Mouse (Mus musculus) liver, embryonic 14.5 days (tissue): ENCODE results near the gene Hes1. TPM values are rescaled to one million over a fixed set of nuclear protein-coding genes. Genes with fewer than 3 reads are reported as not detected.

Experiments
- ATAC-seq: fragments of 200-750 bp; cut with Nextera tagmentation; 2 replicates; pipeline ENCODE4 v1.8.0; 2017; ENCODE audit warnings: moderate number of reproducible peaks, mild to moderate bottlenecking, moderate library complexity; ENCODE audit not compliant: insufficient read depth
- DNase-seq, 3 experiments: peaks; one replicate each; pipeline ENCODE4 v3.0.0-alpha.2; 2012 to 2013; ENCODE audit warnings: low read depth in 3 of 3, low spot score in 3 of 3
- H3K27ac ChIP-seq: fragments of 300-500 bp; sonication (generic); 2 replicates; pipeline ENCODE4 v1.5.1; 2014; ENCODE audit warnings: moderate library complexity, mild to moderate bottlenecking, control low read depth, inconsistent platforms
- H3K27me3 ChIP-seq: fragments of 300-500 bp; sonication (generic); 2 replicates; pipeline ENCODE4 v1.6.1; 2014; ENCODE audit warnings: mild to moderate bottlenecking, low read length, moderate library complexity; ENCODE audit not compliant: control insufficient read depth, insufficient read depth
- H3K36me3 ChIP-seq: fragments of 300-500 bp; sonication (generic); replicated peaks from 2 replicates; pipeline ENCODE4 v1.6.1; 2014; ENCODE audit warnings: low read depth; ENCODE audit not compliant: control insufficient read depth, insufficient read depth
- H3K4me1 ChIP-seq, 2 experiments: fragments of 200-500 bp in 1 of 2; fragments of 300-500 bp in 1 of 2; sonication (generic) in 1 of 2; replicated peaks; 2 replicates each; pipeline ENCODE4 v1.6.1; 2012 to 2014; ENCODE audit warnings: antibody characterized with exemption in 1 of 2, inconsistent platforms in 1 of 2, low read length in 1 of 2; ENCODE audit not compliant: control insufficient read depth in 2 of 2, insufficient read depth in 2 of 2
- H3K4me2 ChIP-seq: fragments of 300-500 bp; sonication (generic); 2 replicates; pipeline ENCODE4 v1.6.1; 2014; ENCODE audit warnings: low read depth, mild to moderate bottlenecking, control low read depth, moderate library complexity
- H3K4me3 ChIP-seq, 2 experiments: fragments of 200-500 bp in 1 of 2; fragments of 300-500 bp in 1 of 2; sonication (generic) in 1 of 2; 2 replicates each; pipeline ENCODE4 v1.5.1; 2012 to 2014; ENCODE audit warnings: low read depth in 2 of 2, low read length in 2 of 2, mild to moderate bottlenecking in 2 of 2, control low read depth in 1 of 2, inconsistent platforms in 1 of 2, moderate library complexity in 1 of 2; ENCODE audit not compliant: insufficient read depth in 1 of 2
- H3K9ac ChIP-seq: fragments of 300-500 bp; sonication (generic); replicated peaks from 2 replicates; pipeline ENCODE4 v1.6.1; 2014; ENCODE audit warnings: mild to moderate bottlenecking, control low read depth, moderate library complexity
- H3K9me3 ChIP-seq: fragments of 300-500 bp; sonication (generic); 2 replicates; pipeline ENCODE4 v1.6.1; 2016; ENCODE audit warnings: low read length, mixed read lengths; ENCODE audit not compliant: control insufficient read depth
- CTCF ChIP-seq: IDR thresholded peaks from 2 replicates; pipeline ENCODE4 v1.5.1; 2016; ENCODE audit warnings: antibody characterized with exemption, low read depth, control low read depth
- EP300 ChIP-seq: IDR thresholded peaks from 2 replicates; pipeline ENCODE4 v1.6.1; 2016; ENCODE audit warnings: antibody characterized with exemption, low read depth
- WGBS: fragments of 180-500 bp; shearing (Covaris S2); extraction: QIAGEN DNeasy Blood & Tissue Kit; methylation state at CpG from one replicate; pipeline ENCODE4 v1.1.7; 2014; ENCODE audit not compliant: insufficient replicate concordance; 5-methylcytosine and 5-hydroxymethylcytosine counted together
- polyA plus RNA-seq, 2 experiments: library from polyadenylated mRNA; depleted of rRNA in 1 of 2; stranded (reverse) in 1 of 2; unstranded in 1 of 2; fragments of >200 nt; fragmentation: Nextera tagmentation in 1 of 2; extraction: Ambion mirVana in 1 of 2; gene quantifications; 2 replicates each; pipeline versions ENCODE4 v1.2.1 to v1.2.3; 2012 to 2014

Gene Hes1
- polyA plus RNA-seq, 2 experiments: 5.6 to 9.2 TPM

DNA sequence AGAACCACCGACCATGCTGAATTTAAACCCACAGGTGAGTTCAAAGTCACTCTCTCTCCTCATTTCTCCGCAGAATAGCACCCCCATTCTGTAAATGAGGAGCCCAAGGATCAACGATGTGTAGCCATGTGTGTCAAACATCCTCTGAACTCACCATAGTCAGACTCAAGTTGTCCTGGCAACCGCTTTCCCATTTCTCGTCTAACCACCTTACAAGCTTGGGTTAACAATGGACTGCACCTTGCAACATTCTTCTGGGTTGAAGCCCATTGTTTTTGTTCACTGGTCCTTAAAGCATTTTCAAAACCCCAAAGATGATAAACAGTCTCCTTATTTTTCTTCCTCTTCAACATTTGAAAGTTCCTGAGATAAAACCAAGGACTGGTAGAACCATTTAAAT, 34.9 kb downstream of the Hes1 start:
- ATAC-seq (no peak), DNase-seq (no peak)
- Histone ChIP-seq H3K4me2 (no peak overlapping the region), H3K4me1 (no peaks in the 10 kb centered on the region; a peak in 2 of 4 replicates), H3K4me3 (no peak overlapping the region), H3K9me3 (no peaks in the 10 kb centered on the region), H3K27me3 (no peaks in the 10 kb centered on the region), H3K27ac (no peak overlapping the region), H3K9ac (no peak overlapping the region), H3K36me3 (no peaks in the 10 kb centered on the region)
- WGBS: 70% methylated on average over 5 of the region's 5 CpGs
- TF ChIP-seq EP300: no peak

DNA sequence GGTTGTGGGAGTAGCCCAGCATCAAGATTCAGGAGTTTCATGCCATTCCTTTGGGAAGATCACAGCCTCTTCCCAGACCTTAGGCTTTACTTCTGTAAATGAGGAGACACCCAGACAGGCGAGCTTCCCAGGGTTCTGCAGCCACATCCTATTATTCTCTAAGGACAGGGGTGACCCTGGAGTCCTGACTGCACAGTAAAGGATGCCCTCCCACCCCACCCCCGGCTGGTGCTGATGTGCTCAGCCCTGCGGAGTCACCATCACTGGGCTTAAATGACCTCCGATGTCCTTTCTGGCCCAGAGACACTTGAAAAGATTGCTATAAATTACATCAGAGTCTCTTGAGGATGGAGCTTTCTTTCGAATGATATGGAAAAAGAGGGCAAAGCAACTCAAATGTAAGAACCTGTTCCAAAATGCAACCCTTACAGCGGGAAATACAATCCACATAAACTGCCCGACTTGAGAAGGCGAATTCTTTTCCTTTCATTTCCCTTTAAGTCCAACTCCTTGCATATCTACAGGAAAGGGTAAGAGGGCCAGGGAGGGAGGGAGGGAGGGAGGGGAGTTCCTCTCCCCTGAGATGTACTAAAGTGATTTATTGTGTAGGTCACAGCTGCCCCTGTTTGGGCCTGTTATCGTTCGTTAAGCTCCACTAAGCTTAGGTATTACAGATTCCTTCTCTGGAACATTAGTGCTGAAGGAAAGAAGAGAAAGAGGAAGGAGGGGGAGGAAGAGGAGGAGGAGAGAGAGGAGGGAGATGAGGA, 38.1 kb downstream of the Hes1 start:
- ATAC-seq: no peak
- DNase-seq: no peak
- 21% methylated on average over 10 of the region's 10 CpGs for WGBS
- Histone ChIP-seq H3K9ac (no peak overlapping the region), H3K9me3 (no peaks in the 10 kb centered on the region), H3K27ac (no peak overlapping the region), H3K4me1 (no peaks in the 10 kb centered on the region; a peak in 1 of 4 replicates), H3K27me3 (no peaks in the 10 kb centered on the region), H3K36me3 (no peaks in the 10 kb centered on the region), H3K4me2 (no peak overlapping the region), H3K4me3 (no peak overlapping the region)
- TF ChIP-seq EP300 (no peak), CTCF (no peak)

DNA sequence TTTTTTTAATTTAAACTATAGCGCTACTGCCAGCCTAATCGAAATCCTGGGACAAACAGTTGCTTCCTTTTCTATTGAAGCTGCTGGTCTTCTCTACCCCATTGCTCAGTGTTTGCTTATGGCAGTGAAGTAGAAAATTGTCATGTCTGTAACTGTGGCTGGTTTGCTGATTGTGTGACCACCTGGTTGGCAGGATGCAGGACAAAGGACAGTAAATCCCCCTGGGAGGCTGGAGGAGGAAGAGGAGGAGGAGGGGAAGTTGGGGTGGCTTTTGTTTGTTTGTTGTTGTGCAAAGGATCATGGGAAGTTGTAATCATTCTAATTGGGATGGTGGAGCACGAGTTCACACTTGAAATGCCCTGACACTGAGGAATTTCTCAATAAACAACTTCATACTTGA, 38.8 kb downstream of the Hes1 start:
- WGBS: 10% methylated on average over 3 of the region's 3 CpGs
- Histone ChIP-seq H3K36me3 (no peaks in the 10 kb centered on the region), H3K4me2 (no peak overlapping the region), H3K27me3 (no peaks in the 10 kb centered on the region), H3K4me3 (no peak overlapping the region), H3K4me1 (no peaks in the 10 kb centered on the region; a peak in 1 of 4 replicates), H3K9ac (no peak overlapping the region), H3K27ac (no peak overlapping the region), H3K9me3 (no peaks in the 10 kb centered on the region)
- TF ChIP-seq CTCF (no peak), EP300 (no peak)
- DNase-seq: no peak
- ATAC-seq: no peak

DNA sequence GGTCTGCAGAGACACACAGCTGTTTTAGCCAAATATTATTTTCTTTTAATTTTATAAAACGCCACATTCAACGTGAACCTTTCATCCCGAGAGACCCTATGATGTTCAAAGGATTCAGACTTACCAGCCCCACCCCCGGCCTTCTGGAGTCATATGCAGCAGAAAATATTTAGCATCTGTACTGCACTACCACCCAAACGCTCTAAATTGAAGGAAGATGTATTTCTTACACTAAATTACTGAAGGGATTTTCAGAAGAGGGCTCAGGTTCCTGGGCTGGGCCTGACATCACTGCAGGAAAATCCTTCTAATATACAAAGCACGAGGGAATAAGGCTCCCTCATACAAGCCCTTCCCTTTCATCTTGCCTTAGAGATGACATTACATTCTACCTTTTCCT, 39.3 kb downstream of the Hes1 start:
- no peaks in the 10 kb centered on the region for H3K36me3 ChIP-seq
- TF ChIP-seq CTCF (no peak), EP300 (no peak)
- DNase-seq: no peak
- H3K4me3 ChIP-seq: no peak overlapping the region
- H3K4me2 ChIP-seq: no peak overlapping the region
- no peak overlapping the region for H3K9ac ChIP-seq
- H3K27me3 ChIP-seq: no peaks in the 10 kb centered on the region
- H3K27ac ChIP-seq: no peak overlapping the region
- H3K4me1 ChIP-seq: no peaks in the 10 kb centered on the region; a peak in 1 of 4 replicates
- no peak for ATAC-seq
- 47% methylated on average over 6 of the region's 6 CpGs for whole genome bisulfite sequencing
- H3K9me3 ChIP-seq: no peaks in the 10 kb centered on the region

DNA sequence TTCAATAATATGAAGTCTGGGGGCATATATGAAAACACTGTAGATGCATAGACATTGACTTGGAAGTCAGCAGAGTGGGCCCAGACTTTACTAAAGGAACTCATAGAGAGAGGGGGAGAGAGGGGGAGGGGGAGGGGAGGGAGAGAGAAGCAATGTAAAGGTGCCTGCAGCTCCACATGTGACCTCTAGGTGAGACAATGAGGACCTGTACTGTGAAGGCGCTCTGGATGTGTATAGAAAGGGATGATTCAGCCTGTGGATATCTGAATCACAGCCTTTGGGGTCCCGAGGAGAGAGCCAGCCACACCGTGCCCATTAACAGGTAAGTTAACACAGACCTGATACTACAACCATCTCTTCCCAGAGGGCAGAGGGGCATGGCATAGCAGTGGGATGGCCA, 40.2 kb downstream of the Hes1 start:
- H3K27me3 ChIP-seq: no peaks in the 10 kb centered on the region
- TF ChIP-seq EP300 (no peak), CTCF (no peak)
- no peak overlapping the region for H3K4me3 ChIP-seq
- H3K36me3 ChIP-seq: no peaks in the 10 kb centered on the region
- no peaks in the 10 kb centered on the region; a peak in 1 of 4 replicates for H3K4me1 ChIP-seq
- no peak for ATAC-seq
- no peak overlapping the region for H3K27ac ChIP-seq
- 69% methylated on average over 3 of the region's 3 CpGs for whole genome bisulfite sequencing
- no peak overlapping the region for H3K4me2 ChIP-seq
- DNase-seq: no peak
- no peak overlapping the region for H3K9ac ChIP-seq
- no peaks in the 10 kb centered on the region for H3K9me3 ChIP-seq
